Mouse (Mus musculus) macrophage (primary cell): ENCODE results near the gene Ap1g1. TPM values are rescaled to one million over a fixed set of nuclear protein-coding genes. Genes with fewer than 3 reads are reported as not detected.
"Not testable (repeated sequence)": the region's sequence is repeated elsewhere in the genome, so short reads cannot be mapped to it uniquely, and the experiment has no call there.

ENCODE experiments used
- H3K27ac ChIP-seq: fragments of 350-480 bp; formaldehyde crosslinking; 2 replicates; pipeline ENCODE4 v1.9.0; 2021
- H3K36me3 ChIP-seq: fragments of 350-480 bp; formaldehyde crosslinking; 2 replicates; pipeline ENCODE4 v1.9.0; 2021; ENCODE audit errors: inconsistent target
- H3K4me3 ChIP-seq: fragments of 350-480 bp; formaldehyde crosslinking; 2 replicates; pipeline ENCODE4 v1.9.0; 2021; ENCODE audit errors: inconsistent target
- H3K79me2 ChIP-seq: fragments of 350-480 bp; formaldehyde crosslinking; 2 replicates; pipeline ENCODE4 v1.9.0; 2021; ENCODE audit errors: inconsistent target
- WGBS: methylation state at CpG from one replicate; pipeline ENCODE4 v1.1.7; 2026; ENCODE audit warnings: inconsistent platforms; ENCODE audit not compliant: missing documents; 5-methylcytosine and 5-hydroxymethylcytosine counted together
- polyA plus RNA-seq: library from polyadenylated mRNA; stranded (reverse); fragments of 250-400 nt; gene quantifications from 3 replicates; pipeline ENCODE4 v1.2.4, GENCODE M21; 2018; ENCODE audit warnings: inconsistent platforms

The Ap1g1 gene
- polyA plus RNA-seq, 1 experiment from 2014 or later: 112 TPM

- 90% methylated on average over 4 of the region's 5 CpGs for WGBS
- Histone ChIP-seq H3K79me2 (peaks cover 35% of the 10 kb centered on the region), H3K27ac (no peak overlapping the region), H3K36me3 (no peaks in the 10 kb centered on the region), H3K4me3 (no peak overlapping the region)
These were observed 88.3 kb downstream of the Ap1g1 start for GRCm38 (mm10) chr8:109866690-109867089.

GRCm38 (mm10) chr8:109868003-109868679, 89.8 kb downstream of the Ap1g1 start, which contains the start of gene Phlpp2:
Gene Phlpp2, plus strand, starts transcription at chr8:109868542.
- H3K36me3 ChIP-seq: no peaks in the 10 kb centered on the region
- no peak within 1 kb of the TSS for H3K27ac ChIP-seq
- WGBS: 2% methylated on average over 42 of the region's 42 CpGs
- H3K79me2 ChIP-seq: peaks cover 41% of the 10 kb centered on the region
- peak within 1 kb of the TSS; percentile 49 for H3K4me3 ChIP-seq

GRCm38 (mm10) chr8:109868680-109869361, 90.5 kb downstream of the Ap1g1 start:
- Histone ChIP-seq H3K36me3 (no peaks in the 10 kb centered on the region), H3K79me2 (peaks cover 48% of the 10 kb centered on the region), H3K4me3 (peak overlapping the region; percentile 38), H3K27ac (no peak overlapping the region)
- WGBS: 1% methylated on average over 67 of the region's 78 CpGs

GRCm38 (mm10) chr8:109871056-109871455, 92.7 kb downstream of the Ap1g1 start:
- H3K79me2 ChIP-seq: peaks cover 42% of the 10 kb centered on the region
- no peak overlapping the region for H3K27ac ChIP-seq
- no peak overlapping the region for H3K4me3 ChIP-seq
- 60% methylated on average over 1 of the region's 1 CpGs for WGBS
- H3K36me3 ChIP-seq: no peaks in the 10 kb centered on the region

- not testable (repeated sequence) for H3K4me3 ChIP-seq, H3K36me3 ChIP-seq, H3K27ac ChIP-seq
- peaks cover 42% of the 10 kb centered on the region for H3K79me2 ChIP-seq
- WGBS: 93% methylated on average over 3 of the region's 3 CpGs
These were observed 95.4 kb downstream of the Ap1g1 start for GRCm38 (mm10) chr8:109873800-109874199.

- Histone ChIP-seq H3K79me2 (no peaks in the 10 kb centered on the region; the same call in 1 of the 2 replicates), H3K36me3 (no peaks in the 10 kb centered on the region), H3K27ac (no peak overlapping the region), H3K4me3 (no peak overlapping the region)
- 89% methylated on average over 5 of the region's 5 CpGs for WGBS
These were observed 101.8 kb downstream of the Ap1g1 start for GRCm38 (mm10) chr8:109880012-109880662.

GRCm38 (mm10) chr8:109885294-109885693, 106.9 kb downstream of the Ap1g1 start:
- no peaks in the 10 kb centered on the region for H3K79me2 ChIP-seq
- H3K4me3 ChIP-seq: no peak overlapping the region
- H3K27ac ChIP-seq: no peak overlapping the region
- H3K36me3 ChIP-seq: no peaks in the 10 kb centered on the region

GRCm38 (mm10) chr8:109889211-109889610, 110.9 kb downstream of the Ap1g1 start:
- 100% methylated on average over 1 of the region's 1 CpGs for WGBS
- no peak overlapping the region for H3K4me3 ChIP-seq
- H3K27ac ChIP-seq: no peak overlapping the region
- no peaks in the 10 kb centered on the region for H3K36me3 ChIP-seq
- no peaks in the 10 kb centered on the region for H3K79me2 ChIP-seq

GRCm38 (mm10) chr8:109890794-109891585, 112.6 kb downstream of the Ap1g1 start:
- H3K4me3 ChIP-seq: no peak overlapping the region
- H3K27ac ChIP-seq: no peak overlapping the region
- no peaks in the 10 kb centered on the region for H3K79me2 ChIP-seq
- WGBS: 96% methylated on average over 3 of the region's 3 CpGs
- no peaks in the 10 kb centered on the region for H3K36me3 ChIP-seq

- no peaks in the 10 kb centered on the region for H3K36me3 ChIP-seq
- WGBS: no CpG with 5 or more reads among the region's 1 CpGs
- H3K27ac ChIP-seq: no peak overlapping the region
- H3K4me3 ChIP-seq: no peak overlapping the region
- no peaks in the 10 kb centered on the region for H3K79me2 ChIP-seq
These were observed 116.3 kb downstream of the Ap1g1 start for GRCm38 (mm10) chr8:109894636-109895035.

- 99% methylated on average over 12 of the region's 12 CpGs for WGBS
- Histone ChIP-seq H3K36me3 (no peaks in the 10 kb centered on the region), H3K4me3 (no peak overlapping the region), H3K27ac (no peak overlapping the region), H3K79me2 (no peaks in the 10 kb centered on the region)
These were observed 117.0 kb downstream of the Ap1g1 start for GRCm38 (mm10) chr8:109895355-109895754.

- 0 out of 2 replicates have a peak overlapping the region, but pooled peaks have one; percentile 12 for H3K27ac ChIP-seq
- no peaks in the 10 kb centered on the region for H3K36me3 ChIP-seq
- H3K4me3 ChIP-seq: no peak overlapping the region
- H3K79me2 ChIP-seq: no peaks in the 10 kb centered on the region
These were observed 124.0 kb downstream of the Ap1g1 start for GRCm38 (mm10) chr8:109902379-109902778.

GRCm38 (mm10) chr8:109903909-109904469, 125.6 kb downstream of the Ap1g1 start:
- Histone ChIP-seq H3K27ac (no peak overlapping the region), H3K79me2 (no peaks in the 10 kb centered on the region), H3K4me3 (no peak overlapping the region), H3K36me3 (no peaks in the 10 kb centered on the region; the same call in 1 of the 2 replicates)
- 28% methylated on average over 10 of the region's 10 CpGs for WGBS

GRCm38 (mm10) chr8:109904928-109905668, 126.7 kb downstream of the Ap1g1 start:
- WGBS: 80% methylated on average over 1 of the region's 1 CpGs
- Histone ChIP-seq H3K36me3 (peaks cover 6% of the 10 kb centered on the region; the same call in 1 of the 2 replicates), H3K4me3 (no peak overlapping the region), H3K27ac (no peak overlapping the region), H3K79me2 (no peaks in the 10 kb centered on the region)
